Mouse (Mus musculus) left cerebral cortex, postnatal 14 days (tissue): ENCODE data around the gene Tmsb15b1. TPM values are rescaled to one million over a fixed set of nuclear protein-coding genes. Genes with fewer than 3 reads are reported as not detected.
A peak's percentile ranks its signal among the peaks of the same experiment; 100 is the strongest.
"Not testable (repeated sequence)": the region's sequence is repeated elsewhere in the genome, so short reads cannot be mapped to it uniquely, and the experiment has no call there.

ENCODE experiments used
- DNase-seq, 2 experiments: peaks; one replicate each; pipeline ENCODE4 v3.0.0; 2021 to 2022; ENCODE audit warnings: low spot score in 2 of 2, mixed read lengths in 1 of 2
- intact Hi-C: fragments of 180-260 bp; cut with DNase I; formaldehyde crosslinking; loops from one replicate; pipeline ENCODE4 v1.15.1; 2025
- long read RNA-seq, 2 experiments: library from polyadenylated mRNA; stranded (forward); transcript quantifications; one replicate each; pipeline ENCODE4 v2.0.0; 2021
- total RNA-seq, 2 experiments: library from RNA; stranded (reverse); gene quantifications; 2 replicates each; pipeline ENCODE4 v1.2.3; 2021

The Tmsb15b1 gene
- total RNA-seq = 10 to 100 TPM in 1 of 2 experiments, 1 to 10 TPM in 1; 5.9 to 14.8 TPM
- long read RNA-seq, experiment 1, partial matches to known transcripts = 0 of 1 reads
- long read RNA-seq, experiment 1, other reads (novel, unspliced or antisense) = 0 of 1 reads
- long read RNA-seq, experiment 2, partial matches to known transcripts = 0 of 5 reads
- long read RNA-seq, experiment 2, other reads (novel, unspliced or antisense) = 1 of 5 reads

GRCm38 (mm10) chrX:136976424-136977084 lies at the start of gene Tmsb15b1, which contains the start of gene Tmsb15l:
Gene Tmsb15b1 (minus strand): TSS chrX:136976874.
Gene Tmsb15l (minus strand): TSS chrX:136976869.
- intact Hi-C loops = no loop called here
- DNase-seq = peak; percentile 26 to 77

- peak; percentile 49 to 66 for DNase-seq
- intact Hi-C loops = loop anchor here (5.0 kb wide), 2 partner anchors 122 to 277 kb away; partner anchors contain the start of gene Morf4l2
Observed at GRCm38 (mm10) chrX:137019310-137019709, 42.6 kb upstream of the Tmsb15b1 start.

GRCm38 (mm10) chrX:137017668-137018067 lies 41.0 kb upstream of the Tmsb15b1 start:
- no peak for DNase-seq
- intact Hi-C loops = loop anchor here (5.0 kb wide), 2 partner anchors 120 to 275 kb away; partner anchors contain the start of gene Morf4l2

- intact Hi-C loops = loop anchor here (5.0 kb wide), 2 partner anchors 118 to 273 kb away; partner anchors contain the start of gene Morf4l2
- DNase-seq = peak; percentile 68 to 70
Observed at GRCm38 (mm10) chrX:137015099-137015709, 38.5 kb upstream of the Tmsb15b1 start.

GRCm38 (mm10) chrX:136996256-136996655 lies 19.6 kb upstream of the Tmsb15b1 start:
- no peak for DNase-seq
- intact Hi-C loops = no loop called here

GRCm38 (mm10) chrX:136993641-136994040 lies 17.0 kb upstream of the Tmsb15b1 start:
- DNase-seq = peak; percentile 40 to 56
- intact Hi-C loops = no loop called here

- intact Hi-C loops = no loop called here
- peak; percentile 86 to 87 for DNase-seq
Observed at GRCm38 (mm10) chrX:136992978-136993547, 16.4 kb upstream of the Tmsb15b1 start, which contains the start of gene Zcchc18. Gene Zcchc18 (plus strand): TSS chrX:136993155.

GRCm38 (mm10) chrX:136992191-136992965 lies 15.7 kb upstream of the Tmsb15b1 start:
- intact Hi-C loops = no loop called here
- DNase-seq = no peak

GRCm38 (mm10) chrX:136991274-136991673 lies 14.6 kb upstream of the Tmsb15b1 start:
- intact Hi-C loops = no loop called here

GRCm38 (mm10) chrX:136986039-136986438 lies 9.4 kb upstream of the Tmsb15b1 start:
- intact Hi-C loops = no loop called here
- DNase-seq = no peak

More at GRCm38 (mm10) chrX:136991274-136991673, 14.6 kb upstream of the Tmsb15b1 start:
- DNase-seq = no peak

GRCm38 (mm10) chrX:136978616-136979015 lies 1.9 kb upstream of the Tmsb15b1 start:
- intact Hi-C loops = no loop called here
- no peak for DNase-seq

- intact Hi-C loops, DNase-seq: not testable (repeated sequence)
Observed at GRCm38 (mm10) chrX:136975397-136975796, 1.3 kb downstream of the Tmsb15b1 start, which contains the start of gene Tmsb15b2. Gene Tmsb15b2 (minus strand): TSS chrX:136975497.

- peak; percentile 4 to 27 for DNase-seq
Observed at GRCm38 (mm10) chrX:136959688-136960087, 17.0 kb downstream of the Tmsb15b1 start.

GRCm38 (mm10) chrX:136958300-136958699 lies 18.4 kb downstream of the Tmsb15b1 start:
- DNase-seq, intact Hi-C loops: not testable (repeated sequence)

More at GRCm38 (mm10) chrX:136959688-136960087, 17.0 kb downstream of the Tmsb15b1 start:
- intact Hi-C loops = no loop called here

- DNase-seq = peak; percentile 75 to 92
- intact Hi-C loops = not testable (repeated sequence)
Observed at GRCm38 (mm10) chrX:136957583-136958279, 18.9 kb downstream of the Tmsb15b1 start.

- intact Hi-C loops = no loop called here
- DNase-seq = no peak
Observed at GRCm38 (mm10) chrX:136937985-136938384, 38.7 kb downstream of the Tmsb15b1 start.

GRCm38 (mm10) chrX:136927031-136927430 lies 49.6 kb downstream of the Tmsb15b1 start, which contains the start of gene H2bfm:
Gene H2bfm (plus strand): TSS chrX:136927325.
- intact Hi-C loops = no loop called here
- DNase-seq = no peak

GRCm38 (mm10) chrX:136925863-136926262 lies 50.8 kb downstream of the Tmsb15b1 start:
- no peak for DNase-seq
- intact Hi-C loops = no loop called here
